Mouse (Mus musculus): ENCODE results near the gene Agt. TPM values are rescaled to one million over a fixed set of nuclear protein-coding genes. Genes with fewer than 3 reads are reported as not detected.

Gene Agt
- polyA plus RNA-seq (2017; shearing (Covaris generic)), result not detected

DNA sequence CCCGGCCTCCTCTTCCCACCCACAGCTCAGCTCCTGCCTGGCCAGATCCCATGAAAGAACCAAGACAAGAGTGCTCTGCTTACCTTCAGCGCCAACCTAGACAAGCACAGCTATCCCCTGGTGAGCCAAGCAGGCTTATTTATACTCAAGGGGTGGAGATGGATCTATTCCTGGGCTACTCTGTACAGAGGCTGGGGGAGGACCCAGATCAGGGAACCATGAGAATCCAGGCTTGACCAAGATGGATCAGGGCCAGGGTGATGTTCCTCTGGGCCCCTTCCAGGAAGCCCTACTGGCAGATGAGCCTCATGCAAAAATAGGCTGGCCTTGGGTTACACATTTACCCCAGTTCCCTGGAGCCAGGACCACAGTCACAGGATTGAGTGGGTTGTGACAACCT is at the start of gene Agt:
TSS of gene Agt (minus strand) at position 114 of the 400 bp plus-strand sequence.

DNA sequence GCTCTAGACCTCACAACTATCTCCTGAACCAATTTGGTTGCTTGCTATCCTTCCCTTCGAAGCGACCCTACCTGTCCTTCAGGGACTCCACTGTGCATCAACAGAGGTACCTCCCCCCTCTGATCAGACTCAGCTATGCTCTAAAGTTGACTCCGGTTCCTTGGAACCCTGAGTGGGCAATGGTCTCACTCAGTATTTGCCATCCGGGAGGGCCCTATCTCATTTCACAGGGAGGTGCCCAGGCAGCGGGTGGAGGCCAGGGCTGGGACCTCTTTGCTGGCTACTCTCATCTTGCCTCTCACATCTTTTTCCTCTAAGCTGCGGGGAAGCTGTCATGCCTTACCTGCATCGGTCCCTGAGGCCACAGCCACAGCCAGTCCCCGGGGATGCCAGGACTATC is 6.3 kb upstream of the Agt start, which contains the start of gene Capn9:
TSS of gene Capn9 (plus strand) at position 301 of the 400 bp plus-strand sequence.

GRCm38 (mm10) chr8:124520249-124521080 is 49.0 kb downstream of the Agt start, which contains the start of gene Cog2:
TSS of gene Cog2 (plus strand) at chr8:124520767.

Other genes with a start within 250 kb of the Agt start
- not detected for gene Pgbd5, start 130.0 kb downstream of the Agt start, polyA plus RNA-seq (2017; shearing (Covaris generic))
- 77.9 TPM for gene Cog2, start 48.9 kb downstream of the Agt start, polyA plus RNA-seq (2017; shearing (Covaris generic))
- not detected for gene Capn9, start 6.4 kb upstream of the Agt start, polyA plus RNA-seq (2017; shearing (Covaris generic))
- gene 2310022B05Rik, start 93.7 kb upstream of the Agt start, polyA plus RNA-seq (2017; shearing (Covaris generic)), result 1.6 TPM
- 39.2 TPM for gene Ttc13, start 152.3 kb upstream of the Agt start, polyA plus RNA-seq (2017; shearing (Covaris generic))
- gene Arv1, start 152.4 kb upstream of the Agt start, polyA plus RNA-seq (2017; shearing (Covaris generic)), result 27.6 TPM
- 1.1 TPM for gene Fam89a, start 182.1 kb upstream of the Agt start, polyA plus RNA-seq (2017; shearing (Covaris generic))
- gene Trim67, start 223.4 kb upstream of the Agt start, polyA plus RNA-seq (2017; shearing (Covaris generic)), result not detected